Mouse (Mus musculus): ENCODE measurements at regions not wholly inside any gene's neighbourhood (a gene's known extent, or its start where the extent isn't known, plus 50 kb on each side); places are given as distances from the start of the nearest gene placed in this dataset.

- DNase-seq (ENCODE audit: low spot score in 2 of 2) = peak; percentile 58 to 65
Measured at GRCm38 (mm10) chr15:67901191-67901601, 1400.5 kb upstream of the Lrrc6 start.

GRCm38 (mm10) chr15:67899772-67900171, 1399.1 kb upstream of the Lrrc6 start:
- no peak for DNase-seq (ENCODE audit: low spot score in 2 of 2)

GRCm38 (mm10) chr15:67898959-67899403, 1398.3 kb upstream of the Lrrc6 start:
- DNase-seq (ENCODE audit: low spot score in 2 of 2) = peak; percentile 11 to 58

GRCm38 (mm10) chr15:67892066-67892465, 1391.4 kb upstream of the Lrrc6 start:
- no peak for DNase-seq (ENCODE audit: low spot score in 2 of 2)

GRCm38 (mm10) chr15:67890612-67891304, 1390.0 kb upstream of the Lrrc6 start:
- DNase-seq (ENCODE audit: low spot score in 2 of 2) = no peak

DNA sequence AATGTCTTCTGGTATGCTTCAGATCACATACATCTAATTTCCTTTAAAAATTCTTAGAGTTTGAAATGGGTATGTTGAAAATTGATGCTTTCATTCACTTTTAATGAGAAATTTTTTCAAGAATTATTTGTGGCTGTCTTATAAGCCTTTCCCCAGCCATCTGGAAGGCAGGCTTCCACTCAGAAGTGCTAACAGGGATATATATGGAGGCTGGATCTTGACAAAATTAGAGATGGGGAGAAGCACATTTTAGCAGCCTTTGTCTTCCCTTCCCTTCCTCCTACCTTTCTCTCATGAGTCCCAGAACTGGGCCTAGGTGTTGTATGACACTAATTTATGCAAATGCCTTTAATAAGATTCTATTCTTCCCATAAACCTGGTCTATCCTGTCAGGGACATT, 1387.8 kb upstream of the Lrrc6 start:
- DNase-seq (ENCODE audit: low spot score in 2 of 2) = no peak

GRCm38 (mm10) chr15:67855291-67855690, 1354.6 kb upstream of the Lrrc6 start:
- DNase-seq (ENCODE audit: low spot score in 2 of 2) = no peak

GRCm38 (mm10) chr15:67850118-67850517, 1349.4 kb upstream of the Lrrc6 start:
- no peak for DNase-seq (ENCODE audit: low spot score in 2 of 2)

DNA sequence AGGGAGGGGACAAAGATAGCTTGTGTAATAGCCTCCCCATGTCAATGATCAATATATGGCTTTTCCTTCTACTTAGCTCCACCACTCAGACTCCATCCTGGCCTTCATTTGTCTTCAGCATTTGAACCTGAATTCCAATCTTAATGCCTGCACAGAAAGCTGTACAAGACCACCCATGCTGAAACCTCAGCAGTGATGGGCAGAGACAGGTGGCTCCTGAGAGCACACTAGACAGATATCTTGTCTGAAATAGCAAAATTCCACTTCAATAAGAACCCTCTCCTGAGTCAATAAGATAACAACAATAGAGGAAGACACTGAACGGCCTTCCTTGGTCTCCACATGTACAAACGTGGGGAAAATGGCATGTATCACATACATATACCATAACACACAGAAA, 1345.0 kb upstream of the Lrrc6 start:
- DNase-seq (ENCODE audit: low spot score in 2 of 2) = no peak

- no peak for DNase-seq (ENCODE audit: low spot score in 2 of 2)
Measured at GRCm38 (mm10) chr15:67840671-67841070, 1340.0 kb upstream of the Lrrc6 start.

DNA sequence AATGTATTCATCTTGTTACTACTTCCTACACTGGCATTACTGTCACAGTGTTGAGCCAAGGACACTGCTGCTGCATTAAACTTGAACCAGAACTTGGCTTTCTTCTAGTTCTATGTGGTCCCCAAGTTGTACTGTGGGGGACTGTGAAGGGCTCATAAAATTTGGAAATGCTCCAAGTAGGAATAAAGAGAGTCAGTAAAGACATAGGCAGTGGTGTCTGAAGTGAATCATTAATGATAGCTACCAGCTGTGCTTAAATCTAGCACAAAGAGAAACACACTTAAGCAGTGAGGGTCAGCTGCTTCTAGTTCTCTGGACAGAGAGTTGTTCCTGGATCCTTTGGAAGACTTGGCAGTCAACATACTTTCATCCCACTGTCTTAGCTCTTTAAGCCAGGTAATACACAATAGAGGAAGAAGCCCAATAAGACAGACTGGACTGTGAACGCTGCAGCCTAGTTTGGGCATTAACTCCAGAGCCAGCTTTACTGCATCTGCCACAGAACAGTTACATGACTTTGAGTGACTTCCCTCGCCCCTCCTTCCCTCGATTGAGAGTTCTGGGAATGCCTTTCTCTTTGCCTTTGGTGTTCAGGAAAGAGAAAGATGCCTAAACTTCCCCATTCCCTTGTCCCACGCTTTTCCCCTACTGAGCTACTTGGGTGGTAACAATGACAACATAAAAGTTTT, 1325.2 kb upstream of the Lrrc6 start:
- no peak for DNase-seq (ENCODE audit: low spot score in 2 of 2)

- no peak for DNase-seq (ENCODE audit: low spot score in 2 of 2)
Measured at GRCm38 (mm10) chr15:67823226-67823625, 1322.5 kb upstream of the Lrrc6 start.

DNA sequence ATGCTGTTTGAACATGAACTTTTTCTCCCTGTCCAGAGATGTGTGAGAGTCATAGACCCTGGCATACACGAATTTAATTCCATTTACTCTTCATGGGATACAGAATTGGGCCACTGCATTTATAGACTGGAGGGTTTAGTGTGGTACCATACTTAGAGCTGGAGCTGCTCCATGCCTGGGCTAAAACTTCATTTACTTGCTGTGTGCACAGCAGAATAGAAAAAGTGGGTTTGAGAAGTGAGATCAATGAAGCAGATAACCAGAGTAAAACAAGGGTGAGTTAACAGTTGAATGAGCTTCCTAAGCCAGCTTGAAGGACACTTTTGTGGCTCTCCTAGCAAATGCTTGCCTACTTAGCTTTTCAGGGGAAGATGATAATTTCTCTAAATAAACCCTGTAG, 1299.2 kb upstream of the Lrrc6 start:
- DNase-seq (ENCODE audit: low spot score in 2 of 2) = no peak

DNA sequence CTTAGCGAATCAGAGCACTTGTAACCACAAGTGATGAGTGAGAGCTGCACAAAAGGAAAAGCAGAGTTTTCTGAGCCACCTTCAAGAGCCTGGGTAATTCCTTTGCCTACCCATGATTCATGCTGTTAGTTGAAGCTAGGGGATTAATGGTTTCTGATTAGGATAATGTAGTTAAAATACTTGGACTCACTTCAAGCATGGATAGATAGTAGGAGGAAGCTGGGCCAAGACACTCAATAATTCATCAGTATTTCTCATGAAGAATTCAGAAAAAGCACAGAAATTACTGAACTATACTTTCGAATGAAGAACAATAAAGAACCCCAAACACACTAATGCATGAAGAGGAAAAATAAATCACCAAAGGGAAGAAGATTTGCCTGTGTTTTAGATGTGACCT, 1294.9 kb upstream of the Lrrc6 start:
- no peak for DNase-seq (ENCODE audit: low spot score in 2 of 2)

DNA sequence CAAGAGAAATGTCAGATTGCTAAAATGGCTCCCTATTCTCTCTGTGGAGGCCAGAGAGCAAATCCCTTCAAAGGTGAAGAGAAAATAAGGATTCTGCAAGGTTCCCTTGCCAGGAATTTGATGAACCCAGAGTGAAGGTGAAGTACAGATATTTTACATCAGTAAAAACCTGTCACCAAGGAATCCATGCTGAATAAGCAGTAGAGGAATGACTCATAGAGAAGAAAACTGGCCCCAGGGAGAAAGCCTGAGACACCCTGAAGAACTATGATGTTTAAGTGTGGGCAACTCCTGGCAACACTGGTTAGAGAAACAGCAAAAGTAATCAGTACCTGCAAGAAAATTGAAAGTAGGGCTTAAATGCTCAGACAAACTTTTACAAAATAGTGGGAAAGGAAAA, 1292.1 kb upstream of the Lrrc6 start:
- DNase-seq (ENCODE audit: low spot score in 2 of 2) = no peak

- no peak for DNase-seq (ENCODE audit: low spot score in 2 of 2)
Measured at GRCm38 (mm10) chr15:67788587-67788986, 1287.9 kb upstream of the Lrrc6 start.

GRCm38 (mm10) chr15:67785583-67785982, 1284.9 kb upstream of the Lrrc6 start:
- DNase-seq (ENCODE audit: low spot score in 2 of 2) = no peak

GRCm38 (mm10) chr15:67783754-67784153, 1283.0 kb upstream of the Lrrc6 start:
- DNase-seq (ENCODE audit: low spot score in 2 of 2) = no peak

DNA sequence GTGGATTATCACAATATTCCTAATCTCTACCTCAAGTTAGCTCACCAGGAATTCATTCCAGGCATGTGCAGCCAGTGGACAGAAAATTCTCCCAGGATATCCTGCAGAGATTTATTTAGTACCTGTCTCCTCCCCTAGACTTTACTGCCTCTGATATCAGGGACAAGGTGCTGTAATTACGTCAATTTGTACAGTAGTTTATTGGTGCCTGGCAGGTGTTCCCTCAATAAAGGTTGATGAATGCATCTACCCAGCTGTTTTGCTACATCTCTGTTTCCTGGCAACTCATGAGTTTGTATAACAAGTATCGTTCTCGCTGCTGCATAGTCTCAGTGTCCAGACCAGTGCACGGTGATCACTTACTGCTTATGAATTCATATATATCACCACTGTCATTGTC, 1281.8 kb upstream of the Lrrc6 start:
- no peak for DNase-seq (ENCODE audit: low spot score in 2 of 2)

GRCm38 (mm10) chr15:67780856-67781255, 1280.1 kb upstream of the Lrrc6 start:
- no peak for DNase-seq (ENCODE audit: low spot score in 2 of 2)

- no peak for DNase-seq (ENCODE audit: low spot score in 2 of 2)
Measured at GRCm38 (mm10) chr15:67767624-67768023, 1266.9 kb upstream of the Lrrc6 start.

GRCm38 (mm10) chr15:67759221-67759620, 1258.5 kb upstream of the Lrrc6 start:
- peak; percentile 29 to 45 for DNase-seq (ENCODE audit: low spot score in 2 of 2)

DNA sequence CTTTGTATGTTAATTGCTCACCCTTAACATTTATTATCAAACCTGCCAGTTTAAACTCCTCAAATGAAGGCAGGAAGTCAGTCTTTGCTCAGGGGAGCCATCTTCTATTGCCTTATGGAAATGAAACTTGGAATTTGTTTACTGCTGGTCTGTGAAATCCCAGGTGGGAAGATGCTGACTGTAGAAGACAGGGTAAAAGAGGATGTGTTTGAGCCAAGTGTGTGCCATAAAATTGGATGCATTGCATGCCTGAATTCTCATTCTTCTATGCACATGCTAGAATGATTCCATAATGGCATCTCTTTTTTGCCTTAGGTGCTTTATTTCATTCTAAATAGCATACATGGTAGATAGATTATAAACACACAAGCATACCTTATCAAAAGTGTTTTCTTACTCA, 1249.9 kb upstream of the Lrrc6 start:
- DNase-seq (ENCODE audit: low spot score in 2 of 2) = no peak
